Mouse (Mus musculus): ENCODE data around the gene Scarb1.

DNA sequence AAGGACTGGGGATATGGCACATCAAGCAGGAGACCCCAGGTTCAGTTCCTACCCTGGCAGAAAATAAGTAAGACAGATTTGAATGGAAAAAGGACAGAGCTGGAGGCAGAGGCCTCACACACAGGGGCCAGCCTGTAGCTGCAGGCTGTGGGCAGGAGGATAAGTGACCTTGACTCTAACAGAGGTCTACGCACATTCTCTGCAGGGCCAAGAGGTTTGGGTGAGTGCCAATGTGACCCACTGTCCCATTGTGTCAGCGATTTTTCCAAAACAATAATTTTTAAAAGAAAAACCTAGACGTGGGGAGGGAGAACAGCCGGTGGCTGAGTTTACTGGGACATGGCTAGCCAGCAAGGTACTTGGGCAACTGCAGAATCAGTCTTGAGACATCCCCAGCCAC is 15.6 kb downstream of the Scarb1 start:
- TF ChIP-seq CTCF (IDR thresholded peaks at IDR 0.05; ENCODE audit: extremely low read depth, insufficient read depth, insufficient read length, insufficient replicate concordance) (no peak), POLR2A (IDR thresholded peaks at IDR 0.05; ENCODE audit: low read depth, low read length) (no peak)

Measured in spleen, adult 2 months (tissue).